Mouse (Mus musculus): Measurements from ENCODE around the gene Chd5.

DNA sequence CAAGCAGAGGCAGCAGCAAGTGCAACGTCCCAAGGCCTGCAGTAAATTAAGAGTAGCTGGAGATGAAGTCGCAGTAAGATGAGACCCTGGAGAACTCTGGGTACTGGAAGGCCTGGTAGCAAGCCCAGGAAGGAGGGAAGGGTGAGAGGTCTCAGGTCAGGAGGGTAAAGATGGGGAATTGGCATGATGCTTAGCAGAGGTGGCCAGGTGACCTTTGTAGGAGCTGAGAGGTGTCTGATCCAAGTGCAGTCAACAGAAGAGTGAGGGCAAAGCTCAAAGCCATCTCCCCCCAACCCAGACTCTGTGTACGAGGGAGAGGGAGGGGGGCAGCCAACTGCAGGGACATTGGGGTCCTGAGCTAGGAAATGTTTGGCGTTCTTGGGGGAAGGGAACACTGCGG, 17.0 kb upstream of the Chd5 start:
- TF ChIP-seq CTCF (IDR thresholded peaks at IDR 0.05; ENCODE audit: extremely low read depth, insufficient read length, insufficient replicate concordance, low read depth, low read length) (no peak), POLR2A (IDR thresholded peaks at IDR 0.05; ENCODE audit: low read depth, low read length) (no peak)

Measured in small intestine, adult 2 months (tissue).